In genomic region chr17:50201828-50202445, GRCm38 (mm10) we compare ENCODE assay signal across 26 mouse cellular contexts.
"Had no signal": no experiment of that assay in that cellular context is flagged by ENCODE, and none has a peak within 500 bp of the region (broad histone marks: within the 10 kb centered on the region; RNA-seq: fewer than 3 reads in every experiment).

No protein-coding gene starts in this region.

- ATAC-seq: forebrain, embryonic 16.5 days; inflammation-experienced regulatory T-cells, adult 6 months; intestine, embryonic 15.5 days; intestine, postnatal 0 days; liver, postnatal 0 days had no signal

- H3K4me1 ChIP-seq: hindbrain, embryonic 12.5 days; intestine, embryonic 15.5 days; limb, embryonic 12.5 days; liver, embryonic 15.5 days had no signal

- H3K4me2 ChIP-seq: heart, embryonic 12.5 days; hindbrain, embryonic 12.5 days; hindbrain, embryonic 14.5 days; intestine, embryonic 15.5 days; limb, embryonic 12.5 days; liver, embryonic 11.5 days; liver, embryonic 13.5 days; liver, embryonic 15.5 days had no signal

- H3K9me3 ChIP-seq: heart, embryonic 10.5 days; heart, embryonic 12.5 days; hindbrain, embryonic 10.5 days; hindbrain, embryonic 12.5 days; intestine, embryonic 15.5 days; limb, embryonic 12.5 days; liver, embryonic 13.5 days; liver, embryonic 15.5 days had no signal

- H3K36me3 ChIP-seq: heart, embryonic 10.5 days; heart, embryonic 12.5 days; hindbrain, embryonic 10.5 days; hindbrain, embryonic 12.5 days; intestine, embryonic 15.5 days; limb, embryonic 12.5 days; liver, embryonic 13.5 days; liver, embryonic 15.5 days had no signal

- H3K27ac ChIP-seq: heart, embryonic 10.5 days; hindbrain, embryonic 10.5 days; hindbrain, embryonic 12.5 days; hindbrain, embryonic 14.5 days; intestine, embryonic 15.5 days; layer of hippocampus, adult 2 months; left cerebral cortex, adult 2 months; limb, embryonic 12.5 days; liver, embryonic 13.5 days; liver, embryonic 15.5 days had no signal

- H3K9ac ChIP-seq: heart, embryonic 12.5 days; hindbrain, embryonic 12.5 days; hindbrain, embryonic 14.5 days; intestine, embryonic 15.5 days; limb, embryonic 12.5 days; liver, embryonic 13.5 days; liver, embryonic 15.5 days; liver, postnatal 0 days had no signal

- H3K4me3 ChIP-seq: heart, embryonic 10.5 days; heart, embryonic 12.5 days; hindbrain, embryonic 10.5 days; hindbrain, embryonic 12.5 days; intestine, embryonic 15.5 days; layer of hippocampus, adult 2 months; left cerebral cortex, adult 2 months; limb, embryonic 12.5 days; liver, embryonic 13.5 days; liver, embryonic 15.5 days had no signal

- H3K27me3 ChIP-seq: hindbrain, embryonic 12.5 days; intestine, embryonic 15.5 days; limb, embryonic 12.5 days; liver, embryonic 15.5 days had no signal

- DNase-seq: gastrocnemius, postnatal 10 days; gastrocnemius, postnatal 36 days; heart, postnatal 10 days; heart, postnatal 4 days; kidney, adult 18-20 months; kidney, adult 8-10 months; kidney, postnatal 10 days; kidney, postnatal 25 days; kidney, postnatal 4 days; liver; liver, embryonic 13.5 days; liver, postnatal 0 days had no signal
